Comparison of ENCODE assay signal across 8 mouse cellular contexts in genomic region chr1:131245926-131246325, GRCm38 (mm10). TPM values are rescaled to one million over a fixed set of nuclear protein-coding genes. Genes with fewer than 3 reads are reported as not detected.
DNase-seq lines count a peak whose midpoint lies in the region; ATAC-seq and TF ChIP-seq lines count a peak whose summit lies in the region.

No protein-coding gene starts in this region.

- H3K9ac ChIP-seq in embryonic facial prominence, embryonic 14.5 days (ENCODE audit: low read depth, low read length) = no peak overlapping the region; the same call in 1 of the 2 replicates
- no peak overlapping the region for H3K9ac ChIP-seq in hindbrain, embryonic 11.5 days (ENCODE audit: low read depth, low read length)

- intact Hi-C loops in left cerebral cortex, postnatal 10 days (cut with DNase I) = loop anchor here (2.0 to 5.0 kb wide), 2 partner anchors 65 to 129 kb away; no protein-coding TSS in a partner anchor

- peak overlapping the region; percentile 97 for H3K4me2 ChIP-seq in embryonic facial prominence, embryonic 14.5 days (ENCODE audit: low read depth, low read length)
- peak overlapping the region; percentile 96; the same call in 1 of the 2 replicates for H3K4me2 ChIP-seq in hindbrain, embryonic 11.5 days (replicated peaks; ENCODE audit: low read depth, low read length)

- no peak for DNase-seq in heart, embryonic 10.5 days (ENCODE audit: low spot score)
- DNase-seq in heart, adult 8-10 months (ENCODE audit: low spot score) = no peak
- peak; percentile 80 for DNase-seq in adrenal gland, postnatal 14 days
- peak; percentile 51 for DNase-seq in embryonic facial prominence, embryonic 14.5 days (ENCODE audit: low spot score)
- DNase-seq in hindbrain, embryonic 11.5 days (ENCODE audit: low spot score) = peak; percentile 69
- DNase-seq in left cerebral cortex, postnatal 10 days (ENCODE audit: extremely low spot score in 1 of 2, low spot score in 2 of 2) = peak; percentile 37 to 64
- DNase-seq in lung, postnatal 4 days = peak; percentile 51 to 69

- TF ChIP-seq CTCF in small intestine, adult 2 months (IDR thresholded peaks at IDR 0.05; ENCODE audit: extremely low read depth, insufficient read length, insufficient replicate concordance, low read depth, low read length) = peak; percentile 61; the same call in 1 of the 2 replicates

- H3K9me3 ChIP-seq in heart, embryonic 10.5 days = no peaks in the 10 kb centered on the region
- H3K9me3 ChIP-seq in embryonic facial prominence, embryonic 14.5 days (ENCODE audit: control insufficient read depth, low read length) = no peaks in the 10 kb centered on the region
- H3K9me3 ChIP-seq in hindbrain, embryonic 11.5 days (ENCODE audit: control insufficient read depth, low read length) = no peaks in the 10 kb centered on the region

- H3K4me3 ChIP-seq in heart, embryonic 10.5 days = peak overlapping the region; percentile 79
- H3K4me3 ChIP-seq in embryonic facial prominence, embryonic 14.5 days (ENCODE audit: low read depth, low read length) = peak overlapping the region; percentile 64
- H3K4me3 ChIP-seq in hindbrain, embryonic 11.5 days (ENCODE audit: low read depth, low read length) = peak overlapping the region; percentile 66
- H3K4me3 ChIP-seq in small intestine, adult 2 months (ENCODE audit: low read depth, low read length) = peak overlapping the region; percentile 81

- H3K4me1 ChIP-seq in heart, embryonic 10.5 days = peaks cover 68% of the 10 kb centered on the region
- H3K4me1 ChIP-seq in embryonic facial prominence, embryonic 14.5 days (ENCODE audit: control insufficient read depth, insufficient read depth, low read length) = peaks cover 7% of the 10 kb centered on the region; the same call in 1 of the 2 replicates
- peaks cover 7% of the 10 kb centered on the region for H3K4me1 ChIP-seq in hindbrain, embryonic 11.5 days (replicated peaks; ENCODE audit: control insufficient read depth, insufficient read depth, low read length)
- peaks cover 3% of the 10 kb centered on the region for H3K4me1 ChIP-seq in small intestine, adult 2 months (ENCODE audit: control insufficient read depth, insufficient read depth, insufficient read length, low read length)

- 0 out of 2 replicates have a peak, but pooled peaks have one; percentile 33 for TF ChIP-seq POLR2A in small intestine, adult 2 months (IDR thresholded peaks at IDR 0.05; ENCODE audit: low read depth, low read length)

- peak; percentile 38; the same call in 1 of the 2 replicates for ATAC-seq in embryonic facial prominence, embryonic 14.5 days (ENCODE audit: low read depth)
- ATAC-seq in hindbrain, embryonic 11.5 days (ENCODE audit: low FRiP score) = peak; percentile 51

- 6% methylated on average over 9 of the region's 9 CpGs for WGBS in heart, embryonic 10.5 days
- WGBS in embryonic facial prominence, embryonic 14.5 days = 5% methylated on average over 9 of the region's 9 CpGs
- WGBS in hindbrain, embryonic 11.5 days = 7% methylated on average over 9 of the region's 9 CpGs
- 2% methylated on average over 9 of the region's 9 CpGs for WGBS in small intestine, adult 2 months

- H3K36me3 ChIP-seq in heart, embryonic 10.5 days = no peaks in the 10 kb centered on the region
- H3K36me3 ChIP-seq in embryonic facial prominence, embryonic 14.5 days (ENCODE audit: control insufficient read depth, insufficient read depth, low read length) = no peaks in the 10 kb centered on the region
- no peaks in the 10 kb centered on the region for H3K36me3 ChIP-seq in hindbrain, embryonic 11.5 days (ENCODE audit: control insufficient read depth, insufficient read depth, low read length)
- H3K36me3 ChIP-seq in small intestine, adult 2 months (ENCODE audit: control insufficient read depth, insufficient read depth, low read length) = no peaks in the 10 kb centered on the region

- peak overlapping the region; percentile 85; the same call in 1 of the 2 replicates for H3K27ac ChIP-seq in heart, embryonic 10.5 days
- H3K27ac ChIP-seq in embryonic facial prominence, embryonic 14.5 days (replicated peaks; ENCODE audit: low read depth, low read length) = no peak overlapping the region
- no peak overlapping the region for H3K27ac ChIP-seq in hindbrain, embryonic 11.5 days (ENCODE audit: low read depth, low read length)
- H3K27ac ChIP-seq in small intestine, adult 2 months (ENCODE audit: insufficient read depth, low read depth, low read length) = no peak overlapping the region

- peaks cover 54% of the 10 kb centered on the region; the same call in 1 of the 2 replicates for H3K27me3 ChIP-seq in heart, embryonic 10.5 days (ENCODE audit: insufficient read depth, poor library complexity, severe bottlenecking)
- H3K27me3 ChIP-seq in embryonic facial prominence, embryonic 14.5 days (replicated peaks; ENCODE audit: control insufficient read depth, insufficient read depth, low read length) = peaks cover 43% of the 10 kb centered on the region
- H3K27me3 ChIP-seq in hindbrain, embryonic 11.5 days (ENCODE audit: control insufficient read depth, insufficient read depth, low read length) = peaks cover 23% of the 10 kb centered on the region
- peaks cover 9% of the 10 kb centered on the region for H3K27me3 ChIP-seq in small intestine, adult 2 months (ENCODE audit: control insufficient read depth, insufficient read depth, low read length)

RNA-seq across cellular contexts. Expression of gene Rassf5, which starts 0.9 kb away (rescaled TPM):
- 44.4 and 64.0 TPM in 2 replicates for polyA plus RNA-seq in heart, embryonic 10.5 days (2016; fragmentation: Nextera tagmentation; extraction: Ambion mirVana)
- 1 to 10 TPM; 1.4 to 2.6 (median 1.5) TPM for total RNA-seq in heart, adult 8-10 months (2022)
- total RNA-seq in adrenal gland, postnatal 14 days (2021) = 9.7 and 18.1 TPM in 2 replicates
- polyA plus RNA-seq in embryonic facial prominence, embryonic 14.5 days (2014; fragmentation: Nextera tagmentation; extraction: Ambion mirVana) = 3.1 and 4.0 TPM in 2 replicates
- 1.1 and 1.5 TPM in 2 replicates for polyA plus RNA-seq in hindbrain, embryonic 11.5 days (2014; fragmentation: Nextera tagmentation; extraction: Ambion mirVana)
- 10 to 100 TPM; 19.9 to 21.8 TPM for total RNA-seq in left cerebral cortex, postnatal 10 days (2021)
- 2.9 and 4.0 TPM in 2 replicates for polyA plus RNA-seq in small intestine, adult 2 months (2012; rRNA removed)

RNA-seq across cellular contexts. Expression of gene Ikbke, which starts 33.5 kb away (rescaled TPM):
- 1.8 and 2.3 TPM in 2 replicates for polyA plus RNA-seq in heart, embryonic 10.5 days (2016; fragmentation: Nextera tagmentation; extraction: Ambion mirVana)
- total RNA-seq in heart, adult 8-10 months (2022) = 1 to 10 TPM in 3 of 4 experiments, under 1 TPM in 1; 0.95 to 1.4 (median 1.1) TPM
- total RNA-seq in adrenal gland, postnatal 14 days (2021) = 10.4 and 19.3 TPM in 2 replicates
- 4.7 and 6.0 TPM in 2 replicates for polyA plus RNA-seq in embryonic facial prominence, embryonic 14.5 days (2014; fragmentation: Nextera tagmentation; extraction: Ambion mirVana)
- 0.49 and 0.66 TPM in 2 replicates for polyA plus RNA-seq in hindbrain, embryonic 11.5 days (2014; fragmentation: Nextera tagmentation; extraction: Ambion mirVana)
- 1 to 10 TPM; 1.8 to 2.2 TPM for total RNA-seq in left cerebral cortex, postnatal 10 days (2021)
- 16.3 and 43.9 TPM in 2 replicates for polyA plus RNA-seq in small intestine, adult 2 months (2012; rRNA removed)

Comparison
In these comparisons a context has a peak if more than half of its experiments do, and no peak if none do; other contexts are left out.
1. DNase-seq: peak in adrenal gland, postnatal 14 days (single experiment), embryonic facial prominence, embryonic 14.5 days (single experiment), hindbrain, embryonic 11.5 days (single experiment), left cerebral cortex, postnatal 10 days (2 of 2) and lung, postnatal 4 days (2 of 2); none in heart, embryonic 10.5 days (single experiment) and heart, adult 8-10 months (single experiment).
2. Peak in every context shown above with its lines, with median percentiles within 50 percentile points of each other: H3K4me3 ChIP-seq.